Mouse (Mus musculus): ENCODE data around the gene Fam160b1. TPM values are rescaled to one million over a fixed set of nuclear protein-coding genes. Genes with fewer than 3 reads are reported as not detected.

Fam160b1 gene
- polyA plus RNA-seq, 1 experiment from 2014 or later = 16.6 TPM

DNA sequence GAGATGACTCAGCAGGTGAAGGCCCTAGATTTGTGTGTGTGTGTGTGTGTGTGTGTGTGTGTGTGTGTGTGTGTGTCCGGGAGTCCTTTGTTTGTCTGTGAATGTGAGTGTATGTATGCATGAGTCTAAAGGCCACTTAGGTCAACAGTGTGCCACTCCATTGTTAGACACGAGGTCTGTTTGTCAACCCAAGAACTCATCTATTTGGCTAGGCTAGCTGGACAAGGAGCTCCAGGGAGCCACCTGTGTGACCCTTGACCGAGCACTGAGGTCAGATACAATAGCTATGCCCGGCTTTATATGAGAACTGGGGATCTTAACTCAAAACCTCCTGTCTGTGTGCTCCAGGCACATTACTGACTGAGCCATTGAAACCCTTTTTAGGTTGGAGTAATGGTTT is 38.0 kb upstream of the Fam160b1 start:
- 59% methylated on average over 4 of the region's 4 CpGs for WGBS
- H3K9ac ChIP-seq (replicated peaks; ENCODE audit: low read depth, low read length) = no peak overlapping the region
- H3K27me3 ChIP-seq (ENCODE audit: control insufficient read depth, insufficient read depth, low read length) = no peaks in the 10 kb centered on the region
- no peak overlapping the region for H3K4me3 ChIP-seq (ENCODE audit: low read depth, low read length)
- no peaks in the 10 kb centered on the region for H3K4me1 ChIP-seq (ENCODE audit: control insufficient read depth, insufficient read depth, low read length)
- no peaks in the 10 kb centered on the region for H3K9me3 ChIP-seq (ENCODE audit: control insufficient read depth, low read depth, low read length)
- H3K27ac ChIP-seq (ENCODE audit: low read length) = no peak overlapping the region
- H3K4me2 ChIP-seq (replicated peaks; ENCODE audit: low read depth, low read length) = no peak overlapping the region
- H3K36me3 ChIP-seq (ENCODE audit: control insufficient read depth, insufficient read depth, low read length) = no peaks in the 10 kb centered on the region
- no peak for ATAC-seq (ENCODE audit: insufficient number of reproducible peaks, insufficient read depth, low FRiP score, low read depth)

DNA sequence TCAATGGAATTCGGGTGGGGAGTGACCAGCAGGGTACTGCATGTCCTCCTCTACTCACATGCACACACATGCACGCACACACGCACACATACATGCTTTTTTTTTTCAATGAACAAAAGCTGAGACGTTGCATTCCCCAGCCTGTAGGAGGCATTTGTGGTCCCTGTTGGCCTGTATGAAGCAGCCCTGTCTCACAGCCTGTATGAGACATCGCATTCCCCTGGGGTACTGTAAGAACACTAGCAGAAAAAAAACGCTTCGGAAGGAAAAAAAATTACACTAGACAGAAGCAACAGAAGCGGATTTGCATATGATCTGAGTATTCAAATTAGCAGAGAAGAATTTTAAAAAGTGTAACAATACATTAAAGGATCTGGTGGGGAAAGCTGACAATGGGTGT is 37.4 kb upstream of the Fam160b1 start:
- Histone ChIP-seq H3K9me3 (ENCODE audit: control insufficient read depth, low read depth, low read length) (no peaks in the 10 kb centered on the region), H3K36me3 (ENCODE audit: control insufficient read depth, insufficient read depth, low read length) (no peaks in the 10 kb centered on the region), H3K4me2 (replicated peaks; ENCODE audit: low read depth, low read length) (no peak overlapping the region), H3K4me1 (ENCODE audit: control insufficient read depth, insufficient read depth, low read length) (no peaks in the 10 kb centered on the region), H3K4me3 (ENCODE audit: low read depth, low read length) (no peak overlapping the region), H3K27me3 (ENCODE audit: control insufficient read depth, insufficient read depth, low read length) (no peaks in the 10 kb centered on the region), H3K9ac (replicated peaks; ENCODE audit: low read depth, low read length) (no peak overlapping the region), H3K27ac (ENCODE audit: low read length) (no peak overlapping the region)
- WGBS = 86% methylated on average over 8 of the region's 8 CpGs
- ATAC-seq (ENCODE audit: insufficient number of reproducible peaks, insufficient read depth, low FRiP score, low read depth) = no peak

DNA sequence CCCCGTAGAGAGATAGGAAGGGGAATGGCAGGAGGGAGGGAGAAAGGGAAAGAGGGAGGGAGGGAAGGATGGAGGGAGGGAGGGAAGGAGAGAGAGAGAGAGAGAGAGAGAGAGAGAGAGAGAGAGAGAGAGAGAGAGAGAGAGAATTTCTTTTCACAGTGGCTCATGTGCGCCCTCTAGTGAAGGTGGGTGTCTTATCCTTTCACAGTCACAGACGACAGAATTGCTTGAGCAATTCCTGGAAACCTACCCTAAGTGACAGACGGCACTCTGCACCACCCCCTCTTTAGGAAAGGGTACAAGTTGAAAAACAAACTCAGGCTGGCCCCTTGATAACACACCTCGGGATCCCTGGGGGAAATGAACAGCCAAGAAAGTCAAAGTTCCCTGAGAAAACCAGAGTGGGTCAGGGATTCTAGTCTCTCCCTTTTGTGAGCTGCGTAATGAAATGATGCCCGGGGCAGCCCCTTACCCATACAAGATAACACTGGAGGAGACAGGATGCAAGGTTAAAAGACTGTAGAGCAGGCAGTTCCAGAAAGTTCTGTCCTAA is 34.7 kb upstream of the Fam160b1 start:
- Histone ChIP-seq H3K36me3 (ENCODE audit: control insufficient read depth, insufficient read depth, low read length) (no peaks in the 10 kb centered on the region), H3K27me3 (ENCODE audit: control insufficient read depth, insufficient read depth, low read length) (no peaks in the 10 kb centered on the region), H3K9ac (replicated peaks; ENCODE audit: low read depth, low read length) (no peak overlapping the region), H3K4me1 (ENCODE audit: control insufficient read depth, insufficient read depth, low read length) (no peaks in the 10 kb centered on the region), H3K4me3 (ENCODE audit: low read depth, low read length) (no peak overlapping the region), H3K9me3 (ENCODE audit: control insufficient read depth, low read depth, low read length) (no peaks in the 10 kb centered on the region), H3K4me2 (replicated peaks; ENCODE audit: low read depth, low read length) (no peak overlapping the region), H3K27ac (ENCODE audit: low read length) (no peak overlapping the region)
- 24% methylated on average over 7 of the region's 7 CpGs for WGBS
- no peak for ATAC-seq (ENCODE audit: insufficient number of reproducible peaks, insufficient read depth, low FRiP score, low read depth)

- H3K4me1 ChIP-seq (ENCODE audit: control insufficient read depth, insufficient read depth, low read length) = no peaks in the 10 kb centered on the region
- H3K9me3 ChIP-seq (ENCODE audit: control insufficient read depth, low read depth, low read length) = no peaks in the 10 kb centered on the region
- H3K4me2 ChIP-seq (replicated peaks; ENCODE audit: low read depth, low read length) = no peak overlapping the region
- no peak for ATAC-seq (ENCODE audit: insufficient number of reproducible peaks, insufficient read depth, low FRiP score, low read depth)
- no peaks in the 10 kb centered on the region for H3K27me3 ChIP-seq (ENCODE audit: control insufficient read depth, insufficient read depth, low read length)
- no peak overlapping the region for H3K4me3 ChIP-seq (ENCODE audit: low read depth, low read length)
- H3K9ac ChIP-seq (replicated peaks; ENCODE audit: low read depth, low read length) = no peak overlapping the region
- H3K36me3 ChIP-seq (ENCODE audit: control insufficient read depth, insufficient read depth, low read length) = no peaks in the 10 kb centered on the region
- H3K27ac ChIP-seq (ENCODE audit: low read length) = no peak overlapping the region
Measured at GRCm38 (mm10) chr19:57327679-57328078, 32.8 kb upstream of the Fam160b1 start.

- H3K36me3 ChIP-seq (ENCODE audit: control insufficient read depth, insufficient read depth, low read length) = no peaks in the 10 kb centered on the region
- H3K9me3 ChIP-seq (ENCODE audit: control insufficient read depth, low read depth, low read length) = no peaks in the 10 kb centered on the region
- no peaks in the 10 kb centered on the region for H3K27me3 ChIP-seq (ENCODE audit: control insufficient read depth, insufficient read depth, low read length)
- H3K9ac ChIP-seq (replicated peaks; ENCODE audit: low read depth, low read length) = no peak overlapping the region
- ATAC-seq (ENCODE audit: insufficient number of reproducible peaks, insufficient read depth, low FRiP score, low read depth) = no peak
- H3K4me3 ChIP-seq (ENCODE audit: low read depth, low read length) = no peak overlapping the region
- H3K4me1 ChIP-seq (ENCODE audit: control insufficient read depth, insufficient read depth, low read length) = no peaks in the 10 kb centered on the region
- 95% methylated on average over 7 of the region's 7 CpGs for WGBS
- H3K4me2 ChIP-seq (replicated peaks; ENCODE audit: low read depth, low read length) = no peak overlapping the region
- H3K27ac ChIP-seq (ENCODE audit: low read length) = no peak overlapping the region
Measured at GRCm38 (mm10) chr19:57328269-57328668, 32.2 kb upstream of the Fam160b1 start.

GRCm38 (mm10) chr19:57328792-57329191 is 31.7 kb upstream of the Fam160b1 start:
- no peak overlapping the region for H3K4me2 ChIP-seq (replicated peaks; ENCODE audit: low read depth, low read length)
- ATAC-seq (ENCODE audit: insufficient number of reproducible peaks, insufficient read depth, low FRiP score, low read depth) = no peak
- H3K36me3 ChIP-seq (ENCODE audit: control insufficient read depth, insufficient read depth, low read length) = no peaks in the 10 kb centered on the region
- no peak overlapping the region for H3K4me3 ChIP-seq (ENCODE audit: low read depth, low read length)
- 61% methylated on average over 12 of the region's 12 CpGs for WGBS
- H3K9me3 ChIP-seq (ENCODE audit: control insufficient read depth, low read depth, low read length) = no peaks in the 10 kb centered on the region
- no peaks in the 10 kb centered on the region for H3K27me3 ChIP-seq (ENCODE audit: control insufficient read depth, insufficient read depth, low read length)
- no peak overlapping the region for H3K27ac ChIP-seq (ENCODE audit: low read length)
- H3K4me1 ChIP-seq (ENCODE audit: control insufficient read depth, insufficient read depth, low read length) = no peaks in the 10 kb centered on the region
- no peak overlapping the region for H3K9ac ChIP-seq (replicated peaks; ENCODE audit: low read depth, low read length)

GRCm38 (mm10) chr19:57330309-57330708 is 30.2 kb upstream of the Fam160b1 start:
- Histone ChIP-seq H3K9me3 (ENCODE audit: control insufficient read depth, low read depth, low read length) (no peaks in the 10 kb centered on the region), H3K4me2 (replicated peaks; ENCODE audit: low read depth, low read length) (no peak overlapping the region), H3K4me3 (ENCODE audit: low read depth, low read length) (no peak overlapping the region), H3K4me1 (ENCODE audit: control insufficient read depth, insufficient read depth, low read length) (no peaks in the 10 kb centered on the region), H3K9ac (replicated peaks; ENCODE audit: low read depth, low read length) (no peak overlapping the region), H3K27ac (ENCODE audit: low read length) (no peak overlapping the region), H3K36me3 (ENCODE audit: control insufficient read depth, insufficient read depth, low read length) (no peaks in the 10 kb centered on the region), H3K27me3 (ENCODE audit: control insufficient read depth, insufficient read depth, low read length) (no peaks in the 10 kb centered on the region)
- WGBS = 73% methylated on average over 11 of the region's 11 CpGs
- ATAC-seq (ENCODE audit: insufficient number of reproducible peaks, insufficient read depth, low FRiP score, low read depth) = no peak

GRCm38 (mm10) chr19:57331237-57331636 is 29.2 kb upstream of the Fam160b1 start:
- Histone ChIP-seq H3K4me1 (ENCODE audit: control insufficient read depth, insufficient read depth, low read length) (no peaks in the 10 kb centered on the region), H3K9ac (replicated peaks; ENCODE audit: low read depth, low read length) (no peak overlapping the region), H3K9me3 (ENCODE audit: control insufficient read depth, low read depth, low read length) (no peaks in the 10 kb centered on the region), H3K4me3 (ENCODE audit: low read depth, low read length) (no peak overlapping the region), H3K27ac (ENCODE audit: low read length) (no peak overlapping the region), H3K27me3 (ENCODE audit: control insufficient read depth, insufficient read depth, low read length) (no peaks in the 10 kb centered on the region), H3K36me3 (ENCODE audit: control insufficient read depth, insufficient read depth, low read length) (no peaks in the 10 kb centered on the region), H3K4me2 (replicated peaks; ENCODE audit: low read depth, low read length) (no peak overlapping the region)
- no peak for ATAC-seq (ENCODE audit: insufficient number of reproducible peaks, insufficient read depth, low FRiP score, low read depth)
- 81% methylated on average over 6 of the region's 6 CpGs for WGBS

- WGBS = 88% methylated on average over 4 of the region's 4 CpGs
- Histone ChIP-seq H3K9ac (replicated peaks; ENCODE audit: low read depth, low read length) (no peak overlapping the region), H3K4me2 (replicated peaks; ENCODE audit: low read depth, low read length) (no peak overlapping the region), H3K27ac (ENCODE audit: low read length) (no peak overlapping the region), H3K36me3 (ENCODE audit: control insufficient read depth, insufficient read depth, low read length) (no peaks in the 10 kb centered on the region), H3K4me1 (ENCODE audit: control insufficient read depth, insufficient read depth, low read length) (no peaks in the 10 kb centered on the region), H3K4me3 (ENCODE audit: low read depth, low read length) (no peak overlapping the region), H3K27me3 (ENCODE audit: control insufficient read depth, insufficient read depth, low read length) (no peaks in the 10 kb centered on the region), H3K9me3 (ENCODE audit: control insufficient read depth, low read depth, low read length) (no peaks in the 10 kb centered on the region)
- ATAC-seq (ENCODE audit: insufficient number of reproducible peaks, insufficient read depth, low FRiP score, low read depth) = no peak
Measured at GRCm38 (mm10) chr19:57333356-57333755, 27.1 kb upstream of the Fam160b1 start.
